Mouse (Mus musculus) hindbrain, embryonic 13.5 days (tissue): ENCODE measurements at regions not wholly inside any gene's neighbourhood (a gene's known extent, or its start where the extent isn't known, plus 50 kb on each side); places are given as distances from the start of the nearest gene placed in this dataset.
"Not testable (repeated sequence)": the region's sequence is repeated elsewhere in the genome, so short reads cannot be mapped to it uniquely, and the experiment has no call there.

Experiments
- ATAC-seq: fragments of 200-750 bp; cut with Nextera tagmentation; 2 replicates; pipeline ENCODE4 v1.8.0; 2017; ENCODE audit warnings: moderate TSS enrichment; ENCODE audit not compliant: low FRiP score
- H3K27ac ChIP-seq: fragments of 300-500 bp; sonication (generic); 2 replicates; pipeline ENCODE4 v1.5.1; 2015; ENCODE audit warnings: inconsistent platforms, mild to moderate bottlenecking, moderate library complexity
- H3K27me3 ChIP-seq: fragments of 300-500 bp; sonication (generic); 2 replicates; pipeline ENCODE4 v1.6.1; 2015; ENCODE audit warnings: mild to moderate bottlenecking, inconsistent platforms
- H3K36me3 ChIP-seq: fragments of 300-500 bp; sonication (generic); 2 replicates; pipeline ENCODE4 v1.6.1; 2015; ENCODE audit warnings: mild to moderate bottlenecking, inconsistent platforms
- H3K4me1 ChIP-seq: fragments of 300-500 bp; sonication (generic); replicated peaks from 2 replicates; pipeline ENCODE4 v1.6.1; 2015; ENCODE audit warnings: inconsistent platforms
- H3K4me2 ChIP-seq: fragments of 300-500 bp; sonication (generic); 2 replicates; pipeline ENCODE4 v1.6.1; 2015; ENCODE audit warnings: inconsistent platforms, mild to moderate bottlenecking, moderate library complexity
- H3K4me3 ChIP-seq: fragments of 300-500 bp; sonication (generic); 2 replicates; pipeline ENCODE4 v1.5.1; 2015; ENCODE audit warnings: mild to moderate bottlenecking, inconsistent platforms
- H3K9ac ChIP-seq: fragments of 300-500 bp; sonication (generic); 2 replicates; pipeline ENCODE4 v1.6.1; 2015; ENCODE audit warnings: mild to moderate bottlenecking, inconsistent platforms
- H3K9me3 ChIP-seq: fragments of 300-500 bp; sonication (generic); 2 replicates; pipeline ENCODE4 v1.6.1; 2016; ENCODE audit warnings: inconsistent platforms
- WGBS: fragments of 180-500 bp; shearing (Covaris S2); methylation state at CpG from one replicate; pipeline ENCODE4 v1.1.7; 2015; 5-methylcytosine and 5-hydroxymethylcytosine counted together

GRCm38 (mm10) chr15:19458485-19458884 is 639.7 kb downstream of the Cdh10 start:
- Histone ChIP-seq H3K27me3 (no peaks in the 10 kb centered on the region), H3K9me3 (no peaks in the 10 kb centered on the region), H3K4me2 (no peak overlapping the region), H3K4me1 (no peaks in the 10 kb centered on the region), H3K4me3 (no peak overlapping the region), H3K36me3 (no peaks in the 10 kb centered on the region), H3K27ac (no peak overlapping the region), H3K9ac (no peak overlapping the region)
- no peak for ATAC-seq

- no peak overlapping the region for H3K9ac ChIP-seq
- 25% methylated on average over 2 of the region's 2 CpGs for WGBS
- no peaks in the 10 kb centered on the region for H3K9me3 ChIP-seq
- H3K4me2 ChIP-seq, result no peak overlapping the region
- no peak overlapping the region for H3K27ac ChIP-seq
- ATAC-seq, result no peak
- no peaks in the 10 kb centered on the region for H3K27me3 ChIP-seq
- no peaks in the 10 kb centered on the region for H3K36me3 ChIP-seq
- no peaks in the 10 kb centered on the region for H3K4me1 ChIP-seq
- H3K4me3 ChIP-seq, result no peak overlapping the region
Observed at GRCm38 (mm10) chr15:19473521-19473920, 654.8 kb downstream of the Cdh10 start.

GRCm38 (mm10) chr15:19493556-19493955 is 674.8 kb downstream of the Cdh10 start:
- not testable (repeated sequence) for H3K4me2 ChIP-seq, H3K9ac ChIP-seq, H3K9me3 ChIP-seq, H3K36me3 ChIP-seq, H3K27me3 ChIP-seq, ATAC-seq, H3K4me3 ChIP-seq, H3K4me1 ChIP-seq, H3K27ac ChIP-seq

- ATAC-seq, result no peak
- H3K4me3 ChIP-seq, result no peak overlapping the region
- H3K4me1 ChIP-seq, result no peaks in the 10 kb centered on the region
- no peaks in the 10 kb centered on the region for H3K27me3 ChIP-seq
- H3K9ac ChIP-seq, result no peak overlapping the region
- no peak overlapping the region for H3K4me2 ChIP-seq
- H3K9me3 ChIP-seq, result no peaks in the 10 kb centered on the region
- WGBS, result 88% methylated on average over 2 of the region's 2 CpGs
- no peaks in the 10 kb centered on the region for H3K36me3 ChIP-seq
- no peak overlapping the region for H3K27ac ChIP-seq
Observed at GRCm38 (mm10) chr15:19519377-19519776, 700.6 kb downstream of the Cdh10 start.

- Histone ChIP-seq H3K27me3 (no peaks in the 10 kb centered on the region), H3K4me2 (no peak overlapping the region), H3K4me3 (no peak overlapping the region), H3K9ac (no peak overlapping the region), H3K4me1 (no peaks in the 10 kb centered on the region), H3K9me3 (no peaks in the 10 kb centered on the region), H3K36me3 (no peaks in the 10 kb centered on the region), H3K27ac (no peak overlapping the region)
- no peak for ATAC-seq
- WGBS, result 84% methylated on average over 4 of the region's 4 CpGs
Observed at GRCm38 (mm10) chr15:19540676-19541075, 721.9 kb downstream of the Cdh10 start.

GRCm38 (mm10) chr15:19549757-19550156 is 731.0 kb downstream of the Cdh10 start:
- ATAC-seq, result no peak
- H3K4me1 ChIP-seq, result no peaks in the 10 kb centered on the region

GRCm38 (mm10) chr15:19584769-19585168 is 766.0 kb downstream of the Cdh10 start:
- Histone ChIP-seq H3K27ac (no peak overlapping the region), H3K4me2 (no peak overlapping the region), H3K4me1 (no peaks in the 10 kb centered on the region), H3K27me3 (no peaks in the 10 kb centered on the region), H3K9ac (no peak overlapping the region), H3K9me3 (no peaks in the 10 kb centered on the region), H3K4me3 (no peak overlapping the region), H3K36me3 (no peaks in the 10 kb centered on the region)
- WGBS, result 66% methylated on average over 1 of the region's 1 CpGs
- no peak for ATAC-seq

More at GRCm38 (mm10) chr15:19549757-19550156, 731.0 kb downstream of the Cdh10 start:
- no peak overlapping the region for H3K4me3 ChIP-seq
- H3K36me3 ChIP-seq, result no peaks in the 10 kb centered on the region
- no peak overlapping the region for H3K9ac ChIP-seq
- H3K9me3 ChIP-seq, result no peaks in the 10 kb centered on the region
- no peak overlapping the region for H3K27ac ChIP-seq
- H3K4me2 ChIP-seq, result no peak overlapping the region
- H3K27me3 ChIP-seq, result no peaks in the 10 kb centered on the region

GRCm38 (mm10) chr15:19585281-19585680 is 766.5 kb downstream of the Cdh10 start:
- Histone ChIP-seq H3K27me3 (no peaks in the 10 kb centered on the region), H3K4me2 (no peak overlapping the region), H3K36me3 (no peaks in the 10 kb centered on the region), H3K4me3 (no peak overlapping the region), H3K4me1 (no peaks in the 10 kb centered on the region), H3K9me3 (no peaks in the 10 kb centered on the region), H3K27ac (no peak overlapping the region), H3K9ac (no peak overlapping the region)
- WGBS, result 87% methylated on average over 1 of the region's 1 CpGs
- ATAC-seq, result no peak

- ATAC-seq, result no peak
- no peaks in the 10 kb centered on the region for H3K27me3 ChIP-seq
- 97% methylated on average over 2 of the region's 2 CpGs for WGBS
- no peak overlapping the region for H3K4me2 ChIP-seq
- H3K9me3 ChIP-seq, result no peaks in the 10 kb centered on the region
- H3K27ac ChIP-seq, result no peak overlapping the region
- H3K9ac ChIP-seq, result no peak overlapping the region
- H3K4me3 ChIP-seq, result no peak overlapping the region
- H3K36me3 ChIP-seq, result no peaks in the 10 kb centered on the region
- H3K4me1 ChIP-seq, result no peaks in the 10 kb centered on the region
Observed at GRCm38 (mm10) chr15:19593746-19594145, 775.0 kb downstream of the Cdh10 start.

- not testable (repeated sequence) for H3K4me2 ChIP-seq
- WGBS, result 84% methylated on average over 5 of the region's 5 CpGs
Observed at GRCm38 (mm10) chr15:19622367-19622766, 803.6 kb downstream of the Cdh10 start.

GRCm38 (mm10) chr15:19667380-19667779 is 781.7 kb upstream of the Cdh12 start:
- Histone ChIP-seq H3K9ac (no peak overlapping the region), H3K4me3 (no peak overlapping the region), H3K27me3 (no peaks in the 10 kb centered on the region), H3K36me3 (no peaks in the 10 kb centered on the region), H3K9me3 (no peaks in the 10 kb centered on the region), H3K4me1 (no peaks in the 10 kb centered on the region), H3K27ac (no peak overlapping the region), H3K4me2 (no peak overlapping the region)
- ATAC-seq, result peak; percentile 39; the same call in 1 of the 2 replicates
- WGBS, result 78% methylated on average over 6 of the region's 6 CpGs

More at GRCm38 (mm10) chr15:19622367-19622766, 803.6 kb downstream of the Cdh10 start:
- not testable (repeated sequence) for H3K27ac ChIP-seq, H3K36me3 ChIP-seq, H3K27me3 ChIP-seq, H3K4me3 ChIP-seq, H3K9me3 ChIP-seq, ATAC-seq, H3K4me1 ChIP-seq, H3K9ac ChIP-seq

- ATAC-seq, result no peak
- Histone ChIP-seq H3K4me1 (no peaks in the 10 kb centered on the region), H3K4me3 (no peak overlapping the region)
Observed at GRCm38 (mm10) chr15:19675545-19675944, 773.5 kb upstream of the Cdh12 start.

GRCm38 (mm10) chr15:19687239-19687638 is 761.8 kb upstream of the Cdh12 start:
- 77% methylated on average over 2 of the region's 2 CpGs for WGBS
- Histone ChIP-seq H3K9me3 (no peaks in the 10 kb centered on the region), H3K4me2 (no peak overlapping the region), H3K4me1 (no peaks in the 10 kb centered on the region), H3K36me3 (no peaks in the 10 kb centered on the region), H3K4me3 (no peak overlapping the region), H3K9ac (no peak overlapping the region), H3K27me3 (no peaks in the 10 kb centered on the region), H3K27ac (no peak overlapping the region)
- ATAC-seq, result no peak

More at GRCm38 (mm10) chr15:19675545-19675944, 773.5 kb upstream of the Cdh12 start:
- H3K27ac ChIP-seq, result no peak overlapping the region
- no peaks in the 10 kb centered on the region for H3K9me3 ChIP-seq
- no peaks in the 10 kb centered on the region for H3K27me3 ChIP-seq
- no peak overlapping the region for H3K9ac ChIP-seq
- no peaks in the 10 kb centered on the region for H3K36me3 ChIP-seq
- 87% methylated on average over 7 of the region's 7 CpGs for WGBS
- no peak overlapping the region for H3K4me2 ChIP-seq

GRCm38 (mm10) chr15:19711764-19712163 is 737.3 kb upstream of the Cdh12 start:
- no peaks in the 10 kb centered on the region for H3K9me3 ChIP-seq
- H3K4me2 ChIP-seq, result no peak overlapping the region
- H3K4me1 ChIP-seq, result no peaks in the 10 kb centered on the region
- H3K27me3 ChIP-seq, result no peaks in the 10 kb centered on the region
- H3K36me3 ChIP-seq, result no peaks in the 10 kb centered on the region
- no peak overlapping the region for H3K9ac ChIP-seq
- WGBS, result 82% methylated on average over 3 of the region's 3 CpGs
- H3K27ac ChIP-seq, result no peak overlapping the region
- ATAC-seq, result no peak
- no peak overlapping the region for H3K4me3 ChIP-seq
